Mouse (Mus musculus) midbrain, embryonic 13.5 days (tissue): ENCODE data around the gene Dot1l. TPM values are rescaled to one million over a fixed set of nuclear protein-coding genes. Genes with fewer than 3 reads are reported as not detected.
A peak's percentile ranks its signal among the peaks of the same experiment; 100 is the strongest.

Experiments
- ATAC-seq: fragments of 200-750 bp; cut with Nextera tagmentation; 2 replicates; pipeline ENCODE4 v1.8.0; 2017; ENCODE audit warnings: mild to moderate bottlenecking, moderate TSS enrichment, moderate library complexity
- H3K27ac ChIP-seq: fragments of 300-500 bp; sonication (generic); 2 replicates; pipeline ENCODE4 v1.5.1; 2015; ENCODE audit warnings: inconsistent platforms, mild to moderate bottlenecking, moderate library complexity
- H3K27me3 ChIP-seq: fragments of 300-500 bp; sonication (generic); 2 replicates; pipeline ENCODE4 v1.6.1; 2015; ENCODE audit warnings: mild to moderate bottlenecking, inconsistent platforms
- H3K36me3 ChIP-seq: fragments of 300-500 bp; sonication (generic); 2 replicates; pipeline ENCODE4 v1.6.1; 2015; ENCODE audit warnings: mild to moderate bottlenecking, inconsistent platforms
- H3K4me1 ChIP-seq: fragments of 300-500 bp; sonication (generic); replicated peaks from 2 replicates; pipeline ENCODE4 v1.6.1; 2015; ENCODE audit warnings: inconsistent platforms
- H3K4me2 ChIP-seq: fragments of 300-500 bp; sonication (generic); replicated peaks from 2 replicates; pipeline ENCODE4 v1.6.1; 2015; ENCODE audit warnings: moderate library complexity, mild to moderate bottlenecking, inconsistent platforms
- H3K4me3 ChIP-seq: fragments of 300-500 bp; sonication (generic); replicated peaks from 2 replicates; pipeline ENCODE4 v1.5.1; 2015; ENCODE audit warnings: mild to moderate bottlenecking, inconsistent platforms
- H3K9ac ChIP-seq: fragments of 300-500 bp; sonication (generic); replicated peaks from 2 replicates; pipeline ENCODE4 v1.6.1; 2015; ENCODE audit warnings: mild to moderate bottlenecking, inconsistent platforms
- H3K9me3 ChIP-seq: fragments of 300-500 bp; sonication (generic); 2 replicates; pipeline ENCODE4 v1.6.1; 2016; ENCODE audit warnings: mild to moderate bottlenecking, inconsistent platforms
- WGBS: fragments of 180-500 bp; shearing (Covaris S2); methylation state at CpG from one replicate; pipeline ENCODE4 v1.1.7; 2015; 5-methylcytosine and 5-hydroxymethylcytosine counted together
- polyA plus RNA-seq: library from polyadenylated mRNA; unstranded; fragments of >200 nt; fragmentation: Nextera tagmentation; extraction: Ambion mirVana; gene quantifications from 2 replicates; pipeline ENCODE4 v1.2.1, GENCODE M21; 2015

Gene Dot1l
- polyA plus RNA-seq, 1 experiment from 2014 or later: 23.3 TPM

GRCm38 (mm10) chr10:80796307-80796848 lies 41.4 kb downstream of the Dot1l start:
- Histone ChIP-seq H3K4me2 (peak overlapping the region; percentile 99), H3K27ac (no peak overlapping the region), H3K36me3 (peaks cover 59% of the 10 kb centered on the region), H3K9me3 (no peaks in the 10 kb centered on the region), H3K9ac (peak overlapping the region; percentile 96; the same call in 1 of the 2 replicates), H3K4me3 (peak overlapping the region; percentile 95), H3K4me1 (peaks cover 37% of the 10 kb centered on the region), H3K27me3 (no peaks in the 10 kb centered on the region)
- ATAC-seq: no peak
- WGBS: 86% methylated on average over 9 of the region's 9 CpGs

- H3K4me2 ChIP-seq: peak overlapping the region; percentile 99
- WGBS: 4% methylated on average over 59 of the region's 59 CpGs
- no peaks in the 10 kb centered on the region for H3K9me3 ChIP-seq
- peak overlapping the region; percentile 95 for H3K4me3 ChIP-seq
- H3K9ac ChIP-seq: peak overlapping the region; percentile 96
- peak overlapping the region; percentile 95 for H3K27ac ChIP-seq
- no peaks in the 10 kb centered on the region for H3K27me3 ChIP-seq
- peak; percentile 74 for ATAC-seq
- H3K4me1 ChIP-seq: peaks cover 37% of the 10 kb centered on the region
- H3K36me3 ChIP-seq: peaks cover 59% of the 10 kb centered on the region
Measured at GRCm38 (mm10) chr10:80797186-80798149, 42.5 kb downstream of the Dot1l start.

DNA sequence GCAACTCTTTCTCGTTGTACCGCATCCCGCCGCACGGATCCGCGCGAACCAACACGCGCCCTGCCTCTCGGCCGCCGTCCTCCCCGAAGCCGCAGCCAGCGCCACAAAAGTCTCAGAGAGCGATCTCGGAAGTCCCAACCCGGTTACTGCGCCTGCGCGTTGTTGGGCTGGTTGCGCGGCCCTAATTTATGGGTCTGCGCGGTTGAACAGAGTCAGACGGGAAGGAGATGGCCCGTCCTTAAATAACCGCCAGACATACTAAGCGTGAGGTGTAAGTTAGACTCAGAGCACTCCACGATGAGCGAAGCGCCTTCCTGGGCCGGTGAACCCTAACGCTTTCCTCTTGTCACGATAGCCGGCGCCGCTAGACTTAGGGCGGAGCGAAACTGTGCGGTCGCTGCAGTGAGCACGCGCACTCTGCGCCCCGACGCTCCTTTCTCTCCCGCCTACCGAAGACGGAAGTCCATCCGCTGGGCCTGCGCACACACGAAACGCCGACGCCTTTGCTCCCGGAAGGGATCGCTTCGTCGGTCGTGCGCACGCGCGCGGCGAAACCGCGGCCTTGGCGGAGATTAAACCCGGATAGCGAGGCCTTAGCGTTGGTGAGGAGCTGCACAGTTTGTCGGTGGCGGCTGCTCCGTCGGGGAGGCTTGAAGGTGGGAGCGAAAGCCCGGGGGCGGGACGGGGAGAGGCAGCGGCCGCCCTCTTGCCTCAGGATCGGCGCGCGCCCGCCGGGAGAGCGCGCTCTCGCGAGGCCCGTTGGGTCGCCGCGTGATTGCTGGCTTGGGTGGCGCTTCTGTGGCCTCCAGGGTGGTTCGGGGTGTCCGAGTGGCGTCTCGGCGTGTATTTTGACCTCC lies 43.4 kb downstream of the Dot1l start, which contains the start of the genes Sf3a2 and Plekhj1:
Sf3a2 (plus strand) TSS at position 49 of the 857 bp plus-strand sequence.
Plekhj1 (minus strand) TSS at position 477 of the 857 bp plus-strand sequence.
- under 1% methylated on average over 104 of the region's 104 CpGs for WGBS
- Histone ChIP-seq H3K4me3 (peak within 1 kb of the TSS; percentile 95), H3K9ac (peak within 1 kb of the TSS; percentile 96), H3K4me2 (peak within 1 kb of the TSS; percentile 99), H3K27me3 (no peaks in the 10 kb centered on the region), H3K27ac (peak within 1 kb of the TSS; percentile 95), H3K36me3 (peaks cover 59% of the 10 kb centered on the region), H3K4me1 (peaks cover 37% of the 10 kb centered on the region), H3K9me3 (no peaks in the 10 kb centered on the region)
- ATAC-seq: peak; percentile 93

DNA sequence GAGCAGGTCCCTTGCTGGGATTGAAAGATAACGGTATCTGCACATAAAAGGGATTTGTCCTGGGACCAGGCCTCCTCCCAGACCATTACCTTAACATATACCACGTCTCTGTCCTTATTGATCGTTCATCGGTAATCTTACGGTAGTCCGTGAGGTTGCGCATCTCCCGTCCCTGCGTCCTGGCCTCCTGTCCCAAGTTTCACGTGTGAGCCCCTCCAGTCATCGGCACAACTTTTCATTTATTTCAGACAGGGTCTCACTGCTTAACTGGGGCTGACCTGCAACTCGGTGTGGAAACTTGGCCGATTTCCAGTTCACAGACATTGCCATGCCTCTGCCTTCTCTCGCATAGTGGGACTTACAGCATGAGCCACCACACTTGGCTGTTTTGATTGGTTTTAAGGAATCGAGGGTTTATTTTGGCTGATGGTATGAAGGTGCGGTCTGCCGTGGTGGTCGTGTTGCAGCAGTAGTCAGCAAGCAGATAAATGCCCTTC lies 44.1 kb downstream of the Dot1l start:
- peak overlapping the region; percentile 99 for H3K4me2 ChIP-seq
- peak overlapping the region; percentile 96 for H3K9ac ChIP-seq
- H3K4me3 ChIP-seq: peak overlapping the region; percentile 95
- peak overlapping the region; percentile 95 for H3K27ac ChIP-seq
- ATAC-seq: no peak
- WGBS: 3% methylated on average over 18 of the region's 18 CpGs
- H3K27me3 ChIP-seq: no peaks in the 10 kb centered on the region
- peaks cover 37% of the 10 kb centered on the region for H3K4me1 ChIP-seq
- peaks cover 59% of the 10 kb centered on the region for H3K36me3 ChIP-seq
- H3K9me3 ChIP-seq: no peaks in the 10 kb centered on the region

DNA sequence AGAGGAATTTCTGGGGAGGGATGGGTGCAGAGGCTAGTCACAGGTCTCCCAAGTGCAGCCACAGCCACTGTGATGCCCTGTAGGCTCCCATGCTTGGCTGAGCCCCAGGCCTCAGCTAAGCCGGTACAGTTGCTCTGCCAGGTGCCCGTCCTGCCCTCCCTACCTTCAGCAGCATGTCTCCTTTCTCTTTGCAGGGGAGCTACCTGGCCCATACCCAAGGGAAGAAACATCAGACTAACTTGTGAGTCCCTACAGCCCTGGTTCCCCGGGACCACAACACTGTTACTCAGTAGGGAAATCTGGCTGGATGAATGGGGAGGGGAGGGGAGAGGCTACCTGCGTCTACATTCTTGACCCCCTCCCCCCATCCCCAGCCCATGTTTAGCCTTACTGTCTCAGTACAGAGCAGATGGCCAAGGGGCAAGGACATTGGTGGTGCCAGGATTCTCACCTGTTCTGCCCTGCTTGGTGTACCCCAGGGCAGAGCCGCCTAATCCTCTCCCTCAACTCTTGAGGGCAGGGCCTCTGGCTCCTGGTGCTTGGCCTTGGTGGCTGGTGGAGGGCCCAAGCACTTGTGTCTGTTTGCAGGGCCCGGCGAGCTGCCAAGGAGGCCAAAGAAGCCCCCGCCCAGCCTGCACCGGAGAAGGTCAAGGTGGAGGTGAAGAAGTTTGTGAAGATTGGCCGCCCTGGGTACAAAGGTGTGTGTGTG lies 47.4 kb downstream of the Dot1l start:
- WGBS: 91% methylated on average over 10 of the region's 10 CpGs
- Histone ChIP-seq H3K9me3 (no peaks in the 10 kb centered on the region), H3K9ac (no peak overlapping the region), H3K4me2 (no peak overlapping the region), H3K36me3 (peaks cover 46% of the 10 kb centered on the region), H3K27ac (no peak overlapping the region), H3K4me1 (peaks cover 35% of the 10 kb centered on the region), H3K27me3 (peaks cover 22% of the 10 kb centered on the region), H3K4me3 (no peak overlapping the region)
- no peak for ATAC-seq

DNA sequence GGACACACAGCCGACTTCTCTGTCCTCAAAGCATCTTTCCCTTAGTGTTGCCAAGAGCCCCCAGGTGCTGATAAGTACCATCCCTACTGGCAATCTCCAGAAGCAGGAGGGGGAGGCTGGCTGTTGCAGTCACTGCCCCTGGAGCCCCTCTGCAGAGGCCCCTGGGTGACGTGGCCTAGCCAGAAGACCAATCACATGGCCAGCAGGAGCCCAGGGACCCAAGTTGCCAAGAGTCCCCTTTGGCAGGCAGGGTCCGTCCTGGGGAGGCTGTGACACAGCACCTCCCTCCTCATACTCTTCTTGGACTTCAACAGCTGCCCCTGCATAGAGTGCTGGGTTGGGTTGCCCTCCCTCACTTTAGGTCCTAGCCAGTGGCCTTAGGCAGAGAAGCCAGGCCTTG lies 48.0 kb downstream of the Dot1l start:
- H3K9ac ChIP-seq: no peak overlapping the region
- H3K27me3 ChIP-seq: peaks cover 23% of the 10 kb centered on the region
- no peak for ATAC-seq
- no peaks in the 10 kb centered on the region for H3K9me3 ChIP-seq
- 90% methylated on average over 3 of the region's 3 CpGs for WGBS
- no peak overlapping the region for H3K27ac ChIP-seq
- peaks cover 40% of the 10 kb centered on the region for H3K4me1 ChIP-seq
- no peak overlapping the region for H3K4me3 ChIP-seq
- H3K4me2 ChIP-seq: no peak overlapping the region
- H3K36me3 ChIP-seq: peaks cover 46% of the 10 kb centered on the region

DNA sequence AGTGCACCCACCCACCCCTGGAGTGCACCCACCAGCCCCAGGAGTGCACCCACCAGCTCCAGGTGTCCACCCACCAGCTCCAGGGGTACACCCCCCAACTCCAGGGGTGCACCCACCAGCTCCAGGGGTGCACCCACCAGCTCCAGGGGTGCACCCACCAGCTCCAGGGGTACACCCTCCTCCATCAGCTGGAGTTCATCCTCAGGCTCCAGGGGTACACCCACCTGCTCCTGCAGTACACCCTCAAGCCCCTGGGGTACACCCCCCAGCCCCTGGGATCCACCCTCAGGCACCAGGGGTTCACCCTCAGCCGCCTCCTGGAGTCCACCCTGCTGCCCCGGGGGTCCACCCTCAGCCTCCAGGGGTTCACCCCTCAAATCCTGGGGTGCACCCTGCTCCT lies 49.3 kb downstream of the Dot1l start:
- WGBS: 97% methylated on average over 2 of the region's 2 CpGs
- no peak for ATAC-seq
- no peaks in the 10 kb centered on the region for H3K9me3 ChIP-seq
- peaks cover 50% of the 10 kb centered on the region for H3K4me1 ChIP-seq
- no peak overlapping the region for H3K4me2 ChIP-seq
- H3K27ac ChIP-seq: no peak overlapping the region
- H3K9ac ChIP-seq: no peak overlapping the region
- peaks cover 46% of the 10 kb centered on the region for H3K36me3 ChIP-seq
- H3K4me3 ChIP-seq: no peak overlapping the region
- peaks cover 36% of the 10 kb centered on the region for H3K27me3 ChIP-seq

DNA sequence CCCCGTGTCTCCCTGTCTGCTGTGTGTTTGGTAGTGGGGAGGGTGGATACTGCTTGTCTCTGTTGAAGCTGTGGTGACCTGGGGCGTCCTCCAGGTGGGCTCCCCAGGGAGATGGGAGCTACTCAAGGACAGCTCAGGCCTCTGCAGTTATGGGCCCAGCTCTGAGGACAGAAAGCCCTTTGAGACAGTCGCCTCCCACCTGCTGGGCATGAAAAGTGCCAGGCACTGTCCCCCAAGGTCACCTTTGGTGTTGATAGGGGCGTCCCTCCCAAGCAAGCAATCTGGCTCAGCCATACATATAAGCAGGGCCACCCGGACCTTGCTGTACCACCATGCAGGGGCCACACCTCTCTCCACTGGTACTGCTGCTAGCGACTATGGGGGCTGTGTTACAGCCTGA lies 49.9 kb downstream of the Dot1l start, which contains the start of gene Amh:
Amh (plus strand) TSS at position 328 of the 400 bp plus-strand sequence.
- 73% methylated on average over 6 of the region's 6 CpGs for WGBS
- peaks cover 47% of the 10 kb centered on the region for H3K4me1 ChIP-seq
- H3K4me2 ChIP-seq: 0 out of 2 replicates have a peak within 1 kb of the TSS, but pooled peaks have one; percentile 84
- H3K27ac ChIP-seq: no peak within 1 kb of the TSS
- H3K4me3 ChIP-seq: 0 out of 2 replicates have a peak within 1 kb of the TSS, but pooled peaks have one; percentile 46
- H3K9ac ChIP-seq: peak within 1 kb of the TSS; percentile 78; the same call in 1 of the 2 replicates
- peaks cover 46% of the 10 kb centered on the region for H3K36me3 ChIP-seq
- no peaks in the 10 kb centered on the region for H3K9me3 ChIP-seq
- no peak for ATAC-seq
- peaks cover 42% of the 10 kb centered on the region for H3K27me3 ChIP-seq

- Histone ChIP-seq H3K27ac (no peak overlapping the region), H3K9me3 (no peaks in the 10 kb centered on the region), H3K4me1 (peaks cover 47% of the 10 kb centered on the region), H3K9ac (0 out of 2 replicates have a peak overlapping the region, but pooled peaks have one; percentile 19), H3K4me3 (no peak overlapping the region), H3K27me3 (peaks cover 46% of the 10 kb centered on the region), H3K36me3 (peaks cover 46% of the 10 kb centered on the region), H3K4me2 (no peak overlapping the region)
- no peak for ATAC-seq
- 78% methylated on average over 5 of the region's 5 CpGs for WGBS
Measured at GRCm38 (mm10) chr10:80805322-80805721, 50.3 kb downstream of the Dot1l start.

DNA sequence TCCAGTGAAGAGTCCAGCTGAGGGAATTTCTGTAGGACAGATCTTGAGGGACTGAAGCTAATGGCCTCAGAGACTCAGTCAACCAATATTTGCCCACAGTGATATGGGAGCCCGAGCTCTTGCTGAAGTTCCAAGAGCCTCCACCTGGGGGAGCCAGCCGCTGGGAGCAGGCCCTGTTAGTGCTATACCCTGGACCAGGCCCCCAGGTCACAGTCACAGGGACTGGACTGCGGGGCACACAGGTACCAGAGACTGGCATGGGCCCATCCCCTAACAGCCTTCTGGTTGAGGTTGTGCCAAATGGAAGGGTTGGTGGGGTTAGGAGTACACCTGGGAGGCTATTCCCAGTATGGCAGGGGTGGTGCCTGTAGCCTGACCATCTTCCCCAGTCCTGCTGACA lies 50.9 kb downstream of the Dot1l start:
- peak; percentile 41 for ATAC-seq
- peak overlapping the region; percentile 84; the same call in 1 of the 2 replicates for H3K4me2 ChIP-seq
- H3K9me3 ChIP-seq: no peaks in the 10 kb centered on the region
- peaks cover 46% of the 10 kb centered on the region for H3K36me3 ChIP-seq
- H3K27me3 ChIP-seq: peaks cover 52% of the 10 kb centered on the region
- H3K9ac ChIP-seq: peak overlapping the region; percentile 78; the same call in 1 of the 2 replicates
- H3K4me3 ChIP-seq: 0 out of 2 replicates have a peak overlapping the region, but pooled peaks have one; percentile 46
- 25% methylated on average over 3 of the region's 3 CpGs for WGBS
- peaks cover 45% of the 10 kb centered on the region for H3K4me1 ChIP-seq
- H3K27ac ChIP-seq: no peak overlapping the region
